Mouse (Mus musculus): Measurements from ENCODE around the gene Tdrd5.
"Not testable (repeated sequence)": the region's sequence is repeated elsewhere in the genome, so short reads cannot be mapped to it uniquely, and the experiment has no call there.

Gene Tdrd5

GRCm38 (mm10) chr1:156302911-156303749 is at the start of gene Tdrd5:
TSS of gene Tdrd5 (minus strand) at chr1:156303664.
- DNase-seq, result peak; percentile 62

DNA sequence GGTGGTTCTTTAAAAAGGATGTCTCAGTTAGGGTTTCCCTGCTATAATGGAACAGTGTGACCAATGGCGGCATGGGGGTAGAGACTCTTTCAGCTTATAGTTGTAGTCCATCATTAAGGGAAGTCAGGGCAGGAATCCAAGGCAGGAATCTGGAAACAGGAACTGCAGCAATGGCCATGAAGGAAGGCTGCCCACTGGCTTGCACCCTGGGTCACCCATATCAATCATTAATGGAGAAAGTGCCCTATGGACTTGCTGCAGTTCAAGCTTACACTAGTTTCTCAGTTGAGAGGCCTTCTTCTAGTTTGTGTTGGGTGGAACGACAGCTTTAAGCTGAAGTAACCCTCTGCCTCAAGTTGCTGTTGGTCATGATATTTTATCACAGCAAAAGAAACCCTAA is 49.0 kb upstream of the Tdrd5 start:
- no peak for DNase-seq

DNA sequence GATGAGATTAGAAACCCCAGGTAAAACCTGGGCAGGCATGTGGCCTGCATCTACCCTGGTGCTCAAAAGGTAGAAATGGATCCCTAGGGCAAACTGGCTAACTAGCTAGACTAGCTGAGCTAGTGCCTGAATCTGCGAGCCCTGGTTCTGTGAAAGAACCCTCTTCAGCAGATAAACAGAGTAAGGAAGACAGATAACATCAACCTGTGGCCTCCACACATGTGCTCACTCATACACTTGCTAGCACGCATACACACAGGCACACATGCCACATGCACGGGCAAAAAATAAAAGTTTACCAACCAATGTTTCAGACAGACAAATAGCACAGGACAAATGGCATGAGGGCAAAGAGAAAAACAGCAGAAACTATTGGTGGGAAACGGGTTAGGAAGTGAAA is 47.0 kb upstream of the Tdrd5 start:
- no peak for DNase-seq

- no peak for DNase-seq
Measured at GRCm38 (mm10) chr1:156349031-156349430, 45.6 kb upstream of the Tdrd5 start.

GRCm38 (mm10) chr1:156345633-156346032 is 42.2 kb upstream of the Tdrd5 start:
- no peak for DNase-seq

DNA sequence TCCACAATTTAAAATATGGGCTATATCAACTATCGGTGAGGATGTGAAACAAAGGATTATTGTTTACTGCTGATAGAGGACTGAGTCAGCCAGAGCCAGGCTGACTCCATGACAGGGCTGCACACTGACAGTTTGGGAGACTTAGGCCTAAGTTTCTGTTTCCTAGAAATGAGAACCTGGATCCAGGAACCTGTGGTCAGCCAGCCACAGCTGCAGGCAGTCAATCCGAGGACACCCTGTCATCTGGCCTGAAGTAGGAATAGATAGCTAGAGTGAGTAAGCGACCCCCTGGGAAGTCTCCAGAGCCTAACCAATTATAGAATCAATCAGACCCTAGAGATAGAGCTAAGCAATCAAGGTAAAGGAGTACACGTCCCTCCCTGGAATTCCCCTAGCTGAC is 41.0 kb upstream of the Tdrd5 start:
- no peak for DNase-seq

- DNase-seq, result no peak
Measured at GRCm38 (mm10) chr1:156340847-156341246, 37.4 kb upstream of the Tdrd5 start.

- no peak for DNase-seq
Measured at GRCm38 (mm10) chr1:156323126-156323525, 19.7 kb upstream of the Tdrd5 start.

GRCm38 (mm10) chr1:156310630-156311029 is 7.2 kb upstream of the Tdrd5 start, which contains the start of gene Nphs2:
TSS of gene Nphs2 (plus strand) at chr1:156310727.
- DNase-seq, result no peak

GRCm38 (mm10) chr1:156308595-156308994 is 5.1 kb upstream of the Tdrd5 start:
- no peak for DNase-seq

GRCm38 (mm10) chr1:156290016-156290415 is 13.4 kb downstream of the Tdrd5 start:
- DNase-seq, result no peak

GRCm38 (mm10) chr1:156289222-156289587 is 14.3 kb downstream of the Tdrd5 start:
- not testable (repeated sequence) for DNase-seq

DNA sequence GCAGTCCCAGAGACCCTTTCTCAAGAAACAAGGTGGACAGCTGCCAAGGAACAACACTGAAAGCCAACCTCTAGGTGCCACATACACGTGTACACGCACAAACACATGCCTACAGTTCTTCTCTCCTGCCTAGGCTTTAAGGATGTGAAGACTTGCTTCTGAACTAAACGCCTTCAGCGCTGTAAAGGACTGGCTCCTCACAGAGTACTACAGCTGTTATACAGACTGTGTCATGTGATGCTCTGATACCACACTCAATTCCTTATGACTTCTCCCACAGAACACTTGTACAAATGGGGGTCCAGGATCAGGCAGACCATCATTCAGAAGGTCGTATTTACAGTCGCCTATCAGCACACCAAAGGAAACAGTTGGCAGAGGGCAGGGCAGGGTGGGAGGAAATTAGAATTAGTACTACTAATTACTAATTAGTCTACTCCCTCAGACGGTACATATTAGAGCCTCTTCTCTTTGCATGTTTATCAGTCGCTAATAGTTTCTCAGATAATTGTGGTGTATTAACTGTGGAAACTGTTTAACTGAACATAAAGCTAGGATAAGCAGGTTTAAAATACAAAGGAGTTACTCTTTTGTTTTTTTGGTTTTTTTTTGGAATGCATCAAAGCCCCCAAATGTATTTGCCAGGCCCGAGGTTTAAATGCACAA is 14.8 kb downstream of the Tdrd5 start:
- DNase-seq, result no peak

DNA sequence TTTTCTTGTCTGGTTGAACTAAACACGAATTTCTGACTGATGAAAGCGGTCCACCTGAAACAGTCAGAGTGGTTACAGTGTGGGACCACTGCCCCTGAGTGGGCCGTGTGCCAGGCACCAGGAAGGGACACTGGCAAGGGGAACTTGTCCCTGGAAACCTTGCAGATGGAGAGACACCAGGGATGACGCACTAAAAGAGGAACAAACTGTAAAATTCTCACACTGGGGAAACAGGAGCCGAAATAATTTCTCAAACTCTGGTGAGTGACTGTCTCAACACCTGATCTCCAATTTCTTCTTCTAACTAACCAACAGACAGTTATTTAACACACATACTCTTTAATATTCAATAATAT is 17.9 kb downstream of the Tdrd5 start:
- no peak for DNase-seq

- no peak for DNase-seq
Measured at GRCm38 (mm10) chr1:156284851-156285540, 18.5 kb downstream of the Tdrd5 start.

GRCm38 (mm10) chr1:156284207-156284606 is 19.3 kb downstream of the Tdrd5 start:
- DNase-seq, result no peak

DNA sequence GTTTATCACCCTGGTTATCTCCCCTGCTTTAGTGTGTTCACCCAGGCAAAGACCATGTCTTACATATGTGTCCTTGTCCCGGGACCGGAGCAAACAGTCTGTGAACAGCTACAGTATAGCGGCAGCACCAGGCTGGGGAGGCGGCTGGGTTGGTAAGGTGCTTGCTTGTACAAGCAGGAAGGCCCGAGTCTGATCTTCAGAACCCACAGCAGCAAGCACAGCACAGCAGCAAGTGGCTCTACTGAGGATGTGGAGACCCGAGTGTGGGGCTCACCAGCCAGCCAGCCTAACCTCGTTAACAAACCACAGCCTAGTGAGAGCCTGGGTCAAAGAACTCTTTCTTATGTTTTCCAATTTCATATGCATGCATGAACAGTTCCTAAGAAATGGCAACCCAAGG is 23.3 kb downstream of the Tdrd5 start:
- no peak for DNase-seq

- no peak for DNase-seq
Measured at GRCm38 (mm10) chr1:156273647-156274046, 29.8 kb downstream of the Tdrd5 start.

GRCm38 (mm10) chr1:156271654-156272053 is 31.8 kb downstream of the Tdrd5 start:
- DNase-seq, result no peak

DNA sequence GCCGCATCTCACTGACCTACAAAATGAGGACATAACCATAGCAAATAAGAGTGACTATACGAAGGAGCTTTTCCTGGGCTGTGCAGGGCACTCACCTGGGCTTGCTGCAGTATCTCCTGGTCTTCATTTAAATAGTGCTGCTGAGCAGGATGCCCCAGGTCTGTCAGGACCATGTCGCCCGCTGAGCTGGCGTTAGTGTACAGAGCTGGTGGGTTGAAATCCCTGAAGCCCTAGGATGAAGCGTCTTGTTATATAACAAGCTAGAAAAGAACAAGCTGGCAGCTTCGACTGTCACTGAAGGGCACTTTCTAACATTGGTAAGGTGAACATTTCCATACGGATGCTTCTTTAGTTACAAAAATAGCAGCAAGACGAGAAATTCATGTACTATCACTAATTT is 33.0 kb downstream of the Tdrd5 start:
- DNase-seq, result no peak

GRCm38 (mm10) chr1:156268546-156268945 is 34.9 kb downstream of the Tdrd5 start:
- not testable (repeated sequence) for DNase-seq

DNA sequence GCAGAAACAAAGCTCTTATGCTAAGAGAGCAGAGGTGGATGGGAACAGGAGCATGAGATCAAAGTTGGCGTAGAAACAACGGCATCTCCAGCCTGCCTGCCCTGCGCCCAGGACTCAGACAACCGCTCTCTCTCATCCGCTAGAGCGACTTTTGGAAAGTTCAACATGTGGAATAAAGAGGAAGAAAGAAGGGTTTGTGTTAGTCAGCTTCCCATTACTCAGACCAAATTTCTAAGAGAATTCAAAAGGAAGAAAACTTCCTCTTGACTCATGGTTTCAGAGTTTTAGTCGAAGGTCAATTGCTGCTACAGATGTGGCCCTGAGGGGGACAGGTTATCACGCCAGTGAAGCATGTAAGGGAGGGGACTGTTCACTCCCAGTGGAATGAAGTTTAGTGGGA is 39.5 kb downstream of the Tdrd5 start:
- no peak for DNase-seq

DNA sequence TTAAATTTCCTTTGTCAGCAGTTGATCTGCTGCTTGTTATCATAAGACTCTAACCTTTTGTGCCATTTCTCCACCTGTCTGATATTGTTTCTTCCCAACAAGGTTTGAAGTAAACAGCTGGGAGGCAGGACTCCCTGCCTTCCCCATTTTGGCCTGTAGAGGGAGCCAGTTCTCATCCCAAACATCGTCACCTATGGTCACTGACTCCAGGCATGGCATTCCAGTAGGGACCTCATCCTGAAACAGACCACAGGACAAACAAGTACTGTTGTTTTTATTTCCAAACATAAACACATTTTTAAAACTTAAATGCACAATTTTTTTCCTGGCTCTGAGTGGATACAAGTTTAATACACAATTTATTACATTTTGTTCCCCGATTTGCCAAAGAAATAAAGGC is 40.1 kb downstream of the Tdrd5 start:
- peak; percentile 43 for DNase-seq

DNA sequence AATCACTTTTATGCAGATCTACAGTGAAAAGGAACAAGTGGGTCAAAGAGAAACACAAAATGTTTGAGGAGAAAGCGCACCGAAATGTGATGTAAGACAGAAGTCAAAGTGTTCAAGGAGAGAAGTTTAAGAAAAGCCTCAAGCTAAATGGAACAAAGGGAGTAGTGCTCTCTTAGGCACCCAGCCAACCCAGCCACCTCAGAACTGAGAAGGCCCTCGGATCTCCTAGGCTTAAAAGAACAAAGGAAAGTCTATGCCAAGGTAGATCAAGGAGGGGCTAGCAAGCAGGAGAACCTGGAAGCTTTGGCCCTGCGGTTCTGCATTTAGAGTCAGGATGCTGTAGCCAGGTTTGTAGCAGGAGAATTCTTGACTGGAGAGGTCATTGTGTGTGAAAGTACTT is 48.6 kb downstream of the Tdrd5 start:
- DNase-seq, result no peak
